Mouse (Mus musculus) limb, embryonic 11.5 days (tissue): ENCODE measurements around the gene Rell1. TPM values are rescaled to one million over a fixed set of nuclear protein-coding genes. Genes with fewer than 3 reads are reported as not detected.

Experiments used
- ATAC-seq: fragments of 200-750 bp; cut with Nextera tagmentation; 2 replicates; pipeline ENCODE4 v1.8.0; 2017; ENCODE audit warnings: low read depth; ENCODE audit not compliant: insufficient number of reproducible peaks, low FRiP score, low TSS enrichment
- DNase-seq: peaks from one replicate; pipeline ENCODE4 v3.0.0-alpha.2; 2015; ENCODE audit warnings: low spot score
- H3K27ac ChIP-seq: fragments of 300-500 bp; sonication (generic); replicated peaks from 2 replicates; pipeline ENCODE4 v1.5.1; 2014; ENCODE audit warnings: low read depth, mild to moderate bottlenecking, low read length
- H3K27me3 ChIP-seq: fragments of 300-500 bp; sonication (generic); 2 replicates; pipeline ENCODE4 v1.6.1; 2014; ENCODE audit warnings: mild to moderate bottlenecking, low read length, mixed read lengths; ENCODE audit not compliant: control insufficient read depth, insufficient read depth
- H3K36me3 ChIP-seq: fragments of 300-500 bp; sonication (generic); 2 replicates; pipeline ENCODE4 v1.6.1; 2014; ENCODE audit warnings: mild to moderate bottlenecking, low read length, moderate library complexity, mixed read lengths; ENCODE audit not compliant: control insufficient read depth, insufficient read depth
- H3K4me1 ChIP-seq: fragments of 300-500 bp; sonication (generic); 2 replicates; pipeline ENCODE4 v1.6.1; 2014; ENCODE audit warnings: low read length, mixed read lengths; ENCODE audit not compliant: control insufficient read depth, insufficient read depth
- H3K4me2 ChIP-seq: fragments of 300-500 bp; sonication (generic); 2 replicates; pipeline ENCODE4 v1.6.1; 2014; ENCODE audit warnings: low read depth, mild to moderate bottlenecking, moderate library complexity; ENCODE audit not compliant: severe bottlenecking
- H3K4me3 ChIP-seq: fragments of 300-500 bp; sonication (generic); 2 replicates; pipeline ENCODE4 v1.5.1; 2014; ENCODE audit warnings: low read depth, low read length
- H3K9ac ChIP-seq: fragments of 300-500 bp; sonication (generic); 2 replicates; pipeline ENCODE4 v1.6.1; 2014; ENCODE audit warnings: mild to moderate bottlenecking, low read length
- H3K9me3 ChIP-seq: fragments of 300-500 bp; sonication (generic); 2 replicates; pipeline ENCODE4 v1.6.1; 2016; ENCODE audit warnings: low read length; ENCODE audit not compliant: control insufficient read depth
- WGBS: fragments of 180-500 bp; shearing (Covaris S2); extraction: QIAGEN DNeasy Blood & Tissue Kit; methylation state at CpG from one replicate; pipeline ENCODE4 v1.1.7; 2014; 5-methylcytosine and 5-hydroxymethylcytosine counted together
- polyA plus RNA-seq: library from polyadenylated mRNA; unstranded; fragments of >200 nt; fragmentation: Nextera tagmentation; extraction: Ambion mirVana; gene quantifications from 2 replicates; pipeline ENCODE4 v1.2.1, GENCODE M21; 2014

Rell1 gene
- polyA plus RNA-seq: 12.2 and 12.3 TPM in 2 replicates

GRCm38 (mm10) chr5:63968443-63969415, at the start of gene Rell1:
Gene Rell1, minus strand, starts transcription at chr5:63968897.
- Histone ChIP-seq H3K36me3 (no peaks in the 10 kb centered on the region), H3K4me1 (peaks cover 8% of the 10 kb centered on the region; the same call in 1 of the 2 replicates), H3K9me3 (no peaks in the 10 kb centered on the region), H3K4me2 (peak within 1 kb of the TSS; percentile 74), H3K4me3 (peak within 1 kb of the TSS; percentile 78), H3K27me3 (no peaks in the 10 kb centered on the region), H3K9ac (peak within 1 kb of the TSS; percentile 66), H3K27ac (peak within 1 kb of the TSS; percentile 56; the same call in 1 of the 2 replicates)
- under 1% methylated on average over 78 of the region's 85 CpGs for WGBS
- peak; percentile 98 for ATAC-seq
- peak; percentile 100 for DNase-seq

GRCm38 (mm10) chr5:64012596-64013366, 44.1 kb upstream of the Rell1 start:
- H3K9ac ChIP-seq: no peak overlapping the region
- no peak overlapping the region for H3K4me2 ChIP-seq
- no peaks in the 10 kb centered on the region for H3K4me1 ChIP-seq
- ATAC-seq: no peak
- no peak overlapping the region for H3K4me3 ChIP-seq
- H3K9me3 ChIP-seq: no peaks in the 10 kb centered on the region
- H3K27me3 ChIP-seq: no peaks in the 10 kb centered on the region
- no peaks in the 10 kb centered on the region for H3K36me3 ChIP-seq
- no peak for DNase-seq
- WGBS: 81% methylated on average over 12 of the region's 13 CpGs
- no peak overlapping the region for H3K27ac ChIP-seq

GRCm38 (mm10) chr5:64006548-64006947, 37.9 kb upstream of the Rell1 start:
- H3K4me1 ChIP-seq: no peaks in the 10 kb centered on the region
- no peak overlapping the region for H3K4me3 ChIP-seq
- H3K9ac ChIP-seq: no peak overlapping the region
- no peak for ATAC-seq
- 90% methylated on average over 4 of the region's 4 CpGs for WGBS
- no peaks in the 10 kb centered on the region for H3K27me3 ChIP-seq
- no peaks in the 10 kb centered on the region; the same call in 1 of the 2 replicates for H3K9me3 ChIP-seq
- H3K36me3 ChIP-seq: no peaks in the 10 kb centered on the region
- no peak overlapping the region for H3K4me2 ChIP-seq
- H3K27ac ChIP-seq: no peak overlapping the region
- no peak for DNase-seq

GRCm38 (mm10) chr5:64003302-64003701, 34.6 kb upstream of the Rell1 start:
- DNase-seq: no peak
- no peak overlapping the region for H3K9ac ChIP-seq
- WGBS: 93% methylated on average over 8 of the region's 8 CpGs
- no peaks in the 10 kb centered on the region for H3K27me3 ChIP-seq
- no peak overlapping the region for H3K27ac ChIP-seq
- no peaks in the 10 kb centered on the region for H3K36me3 ChIP-seq
- H3K4me1 ChIP-seq: no peaks in the 10 kb centered on the region
- no peak for ATAC-seq
- H3K9me3 ChIP-seq: no peaks in the 10 kb centered on the region; the same call in 1 of the 2 replicates
- no peak overlapping the region for H3K4me2 ChIP-seq
- H3K4me3 ChIP-seq: no peak overlapping the region

- DNase-seq (no peak), ATAC-seq (no peak)
- Histone ChIP-seq H3K4me1 (no peaks in the 10 kb centered on the region), H3K4me3 (no peak overlapping the region), H3K36me3 (no peaks in the 10 kb centered on the region), H3K27ac (no peak overlapping the region), H3K4me2 (no peak overlapping the region), H3K27me3 (no peaks in the 10 kb centered on the region), H3K9ac (no peak overlapping the region), H3K9me3 (no peaks in the 10 kb centered on the region)
- 73% methylated on average over 3 of the region's 3 CpGs for WGBS
Observed at GRCm38 (mm10) chr5:63993865-63994264, 25.2 kb upstream of the Rell1 start.

- Histone ChIP-seq H3K4me3 (no peak overlapping the region), H3K27me3 (no peaks in the 10 kb centered on the region), H3K9ac (no peak overlapping the region), H3K9me3 (no peaks in the 10 kb centered on the region), H3K36me3 (no peaks in the 10 kb centered on the region), H3K4me2 (no peak overlapping the region), H3K4me1 (no peaks in the 10 kb centered on the region), H3K27ac (no peak overlapping the region)
- 89% methylated on average over 3 of the region's 3 CpGs for WGBS
- DNase-seq: no peak
- no peak for ATAC-seq
Observed at GRCm38 (mm10) chr5:63990675-63991074, 22.0 kb upstream of the Rell1 start.

GRCm38 (mm10) chr5:63986337-63986736, 17.6 kb upstream of the Rell1 start:
- 92% methylated on average over 6 of the region's 6 CpGs for WGBS
- no peak for DNase-seq
- Histone ChIP-seq H3K4me1 (no peaks in the 10 kb centered on the region), H3K9ac (no peak overlapping the region), H3K27ac (no peak overlapping the region), H3K27me3 (no peaks in the 10 kb centered on the region), H3K9me3 (no peaks in the 10 kb centered on the region), H3K4me3 (no peak overlapping the region), H3K36me3 (no peaks in the 10 kb centered on the region), H3K4me2 (no peak overlapping the region)
- no peak for ATAC-seq

GRCm38 (mm10) chr5:63982296-63982695, 13.6 kb upstream of the Rell1 start:
- Histone ChIP-seq H3K4me1 (no peaks in the 10 kb centered on the region), H3K9me3 (no peaks in the 10 kb centered on the region), H3K4me2 (no peak overlapping the region), H3K4me3 (no peak overlapping the region), H3K9ac (no peak overlapping the region), H3K36me3 (no peaks in the 10 kb centered on the region), H3K27me3 (no peaks in the 10 kb centered on the region), H3K27ac (no peak overlapping the region)
- ATAC-seq (no peak), DNase-seq (no peak)
- 83% methylated on average over 11 of the region's 11 CpGs for WGBS
